Mouse (Mus musculus) large intestine, adult 2 months (tissue): ENCODE results near the gene Rbbp4. TPM values are rescaled to one million over a fixed set of nuclear protein-coding genes. Genes with fewer than 3 reads are reported as not detected.

Source experiments
- DNase-seq: peaks from one replicate; pipeline ENCODE4 v3.0.0-alpha.2; 2012; ENCODE audit warnings: low read depth, low spot score
- WGBS: fragments of 180-500 bp; shearing (Covaris S2); methylation state at CpG from one replicate; pipeline ENCODE4 v1.1.7; 2018; 5-methylcytosine and 5-hydroxymethylcytosine counted together
- polyA plus RNA-seq: library from polyadenylated mRNA; depleted of rRNA; stranded (reverse); fragments of >200 nt; gene quantifications from 2 replicates; pipeline ENCODE4 v1.2.3, GENCODE M21; 2012

Gene Rbbp4
- polyA plus RNA-seq, 1 experiment: 29.3 TPM

- 69% methylated on average over 5 of the region's 5 CpGs for WGBS
- no peak for DNase-seq
Observed at GRCm38 (mm10) chr4:129303401-129303800, 31.8 kb downstream of the Rbbp4 start.

DNA sequence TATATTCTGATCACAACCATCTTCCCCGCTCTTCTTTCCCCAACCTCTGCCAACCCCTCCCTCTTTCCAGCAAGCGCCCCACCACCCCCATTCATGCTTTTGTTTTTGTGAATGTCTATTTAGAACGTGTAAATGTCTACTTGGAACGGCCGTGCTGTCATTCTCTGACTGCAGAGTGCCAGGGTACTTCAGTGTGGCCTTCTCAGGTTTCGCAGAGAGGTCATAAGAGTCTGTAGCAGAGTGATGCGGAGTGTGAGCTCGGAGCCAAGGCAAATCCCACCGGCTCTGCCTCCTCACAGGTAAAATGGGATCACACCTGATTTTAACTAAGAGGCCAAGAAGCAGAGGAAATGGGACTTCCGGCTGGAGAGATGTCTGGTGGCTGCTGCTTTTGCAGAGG, 36.0 kb downstream of the Rbbp4 start:
- 70% methylated on average over 10 of the region's 10 CpGs for WGBS
- DNase-seq: no peak

DNA sequence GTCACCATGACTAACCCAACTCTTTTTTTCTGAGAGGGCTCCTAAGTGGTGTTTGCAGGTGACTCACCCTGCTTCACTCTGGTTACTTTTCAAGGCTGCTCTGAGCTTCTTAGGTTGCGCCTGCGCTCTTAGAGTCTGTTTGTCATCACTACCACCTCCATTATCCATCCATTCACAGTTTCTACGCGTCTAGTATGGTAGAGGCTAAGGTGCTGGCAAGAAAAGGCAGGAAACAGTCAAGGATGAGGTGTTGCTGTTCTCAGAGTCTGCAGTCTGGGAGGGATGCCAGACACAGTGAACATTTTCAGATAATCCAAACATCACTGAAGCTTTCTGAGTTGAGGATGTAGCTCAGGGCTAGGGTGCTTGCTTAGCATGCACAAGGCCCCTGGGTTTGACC, 37.4 kb downstream of the Rbbp4 start:
- DNase-seq: no peak

DNA sequence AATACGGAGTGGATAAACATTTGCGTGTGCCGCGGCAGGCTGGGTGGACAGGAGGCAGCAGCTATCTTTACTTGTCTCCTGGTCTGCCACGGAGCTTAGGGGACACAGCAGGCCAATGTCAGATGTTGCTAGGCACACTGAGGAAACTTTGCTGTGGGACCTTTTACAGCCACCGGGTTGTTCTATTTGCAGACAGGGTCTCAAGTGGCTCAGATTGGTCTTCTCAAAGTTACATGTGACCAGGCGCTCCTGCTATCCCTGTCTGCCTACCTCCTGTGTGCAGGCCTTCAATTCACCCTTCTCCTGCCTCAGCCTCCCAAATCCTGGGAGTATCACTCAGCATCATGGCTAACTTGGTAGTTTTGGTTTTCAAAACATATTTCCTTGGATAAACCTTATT, 39.1 kb downstream of the Rbbp4 start:
- DNase-seq: no peak
- WGBS: 83% methylated on average over 7 of the region's 7 CpGs

More for the DNA sequence above, 37.4 kb downstream of the Rbbp4 start:
- 75% methylated on average over 4 of the region's 4 CpGs for WGBS

DNA sequence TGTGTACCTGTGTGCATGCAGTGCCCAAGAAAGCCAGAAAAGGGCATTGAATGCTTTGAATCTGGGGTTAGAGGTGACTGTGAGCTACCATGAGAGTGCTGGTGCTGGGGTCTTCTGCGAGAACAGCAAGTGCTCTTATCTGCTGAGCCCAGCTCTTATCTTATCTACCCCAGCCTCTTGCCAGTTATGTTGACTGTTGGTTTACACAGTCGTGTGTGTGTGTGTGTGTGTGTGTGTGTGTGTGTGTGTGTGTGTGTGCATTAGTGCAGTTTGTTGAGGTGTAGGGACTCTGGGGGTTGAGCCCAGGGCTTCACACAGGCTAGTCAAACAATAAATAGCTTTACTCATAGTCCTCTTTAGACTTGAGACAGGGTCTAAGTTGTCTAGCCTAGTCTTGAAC, 40.0 kb downstream of the Rbbp4 start:
- WGBS: 43% methylated on average over 2 of the region's 2 CpGs
- DNase-seq: no peak

DNA sequence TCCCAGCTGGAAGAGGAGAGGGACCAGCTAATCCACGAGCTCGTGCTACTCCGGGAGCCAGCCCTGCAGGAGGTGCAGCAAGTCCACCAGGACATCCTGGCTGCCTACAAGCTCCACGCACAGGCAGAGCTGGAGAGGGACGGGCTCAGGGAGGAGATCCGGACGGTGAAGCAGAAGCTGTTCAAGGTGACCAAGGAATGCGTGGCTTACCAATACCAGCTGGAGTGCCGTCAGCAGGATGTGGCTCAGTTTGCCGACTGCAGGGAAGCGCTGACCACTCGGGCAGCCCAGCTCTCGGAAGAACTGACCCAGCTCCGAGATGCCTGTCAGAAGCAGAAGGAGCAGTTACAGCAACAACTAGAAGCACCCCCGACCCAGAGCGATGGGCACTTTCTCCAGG, 41.5 kb downstream of the Rbbp4 start:
- no peak for DNase-seq
- 65% methylated on average over 16 of the region's 16 CpGs for WGBS

DNA sequence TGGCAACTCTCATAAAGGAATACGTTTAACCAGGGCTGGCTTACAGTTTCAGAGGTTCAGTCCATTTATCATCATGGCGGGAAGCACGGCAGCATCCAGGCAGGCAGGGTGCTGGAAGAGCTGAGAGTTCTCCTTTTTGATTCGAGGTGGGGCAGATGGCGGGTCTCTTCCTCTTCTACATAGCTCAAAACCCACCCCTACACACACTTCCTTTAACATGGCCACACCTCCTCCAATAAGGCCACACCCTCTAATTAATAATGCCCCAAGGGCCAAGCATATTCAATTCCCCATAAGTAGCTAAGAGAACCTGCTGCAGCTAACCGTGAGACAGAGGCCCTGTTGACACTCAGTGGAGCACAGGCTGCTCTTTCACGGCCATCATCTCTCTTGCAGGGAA, 42.3 kb downstream of the Rbbp4 start:
- 86% methylated on average over 7 of the region's 7 CpGs for WGBS
- DNase-seq: no peak

DNA sequence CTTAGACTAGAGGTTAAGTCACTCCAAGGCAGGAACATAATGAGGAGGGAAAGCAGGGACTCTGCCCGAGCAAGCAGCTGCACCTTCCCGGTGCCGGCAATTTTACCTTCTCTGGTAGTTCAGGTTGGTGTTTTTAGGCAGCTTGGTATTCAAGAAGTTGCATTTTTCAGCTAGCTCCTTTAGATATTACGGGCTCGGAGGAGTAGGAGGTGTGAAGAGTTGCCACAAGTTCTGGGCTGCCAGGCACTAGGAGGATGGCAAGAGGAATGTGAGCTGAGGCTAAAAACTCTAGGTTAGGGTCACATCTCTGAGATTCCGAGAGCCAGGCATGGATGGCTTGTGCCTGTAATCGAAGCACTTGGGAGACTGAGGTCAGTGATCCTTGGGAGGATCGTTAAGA, 45.5 kb downstream of the Rbbp4 start:
- DNase-seq: no peak
- 91% methylated on average over 8 of the region's 8 CpGs for WGBS

- WGBS: 37% methylated on average over 3 of the region's 3 CpGs
Observed at GRCm38 (mm10) chr4:129288067-129288466, 47.1 kb downstream of the Rbbp4 start.

DNA sequence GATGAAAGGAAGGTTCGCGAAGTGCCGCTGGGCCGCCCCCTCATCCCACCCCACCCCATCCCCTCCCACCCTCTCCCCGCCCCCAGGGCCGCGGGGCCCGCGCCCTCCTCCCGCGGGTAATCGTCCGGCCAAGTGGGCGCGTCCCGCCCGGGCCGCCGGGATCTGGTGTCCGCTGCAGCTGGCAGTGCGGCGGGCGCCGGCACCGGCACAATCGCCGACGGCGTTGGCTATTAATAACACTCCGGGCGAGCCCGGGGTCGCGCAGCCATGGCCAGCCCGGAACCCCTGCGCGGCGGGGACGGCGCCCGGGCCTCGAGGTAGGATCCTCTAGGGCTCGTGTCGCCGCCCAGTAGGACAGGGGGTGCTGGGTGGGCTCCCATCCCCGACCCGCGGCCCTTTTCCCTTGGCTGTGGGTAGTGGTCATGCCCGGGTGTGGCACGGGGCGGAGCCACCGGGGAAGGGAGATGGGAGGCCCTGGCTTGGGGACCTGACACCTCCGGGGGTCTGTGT, 47.6 kb downstream of the Rbbp4 start, which contains the start of gene Sync:
Gene Sync (plus strand): TSS at position 146 of the 510 bp plus-strand sequence.
- DNase-seq: no peak
- 2% methylated on average over 51 of the region's 53 CpGs for WGBS

More at GRCm38 (mm10) chr4:129288067-129288466, 47.1 kb downstream of the Rbbp4 start:
- DNase-seq: no peak

DNA sequence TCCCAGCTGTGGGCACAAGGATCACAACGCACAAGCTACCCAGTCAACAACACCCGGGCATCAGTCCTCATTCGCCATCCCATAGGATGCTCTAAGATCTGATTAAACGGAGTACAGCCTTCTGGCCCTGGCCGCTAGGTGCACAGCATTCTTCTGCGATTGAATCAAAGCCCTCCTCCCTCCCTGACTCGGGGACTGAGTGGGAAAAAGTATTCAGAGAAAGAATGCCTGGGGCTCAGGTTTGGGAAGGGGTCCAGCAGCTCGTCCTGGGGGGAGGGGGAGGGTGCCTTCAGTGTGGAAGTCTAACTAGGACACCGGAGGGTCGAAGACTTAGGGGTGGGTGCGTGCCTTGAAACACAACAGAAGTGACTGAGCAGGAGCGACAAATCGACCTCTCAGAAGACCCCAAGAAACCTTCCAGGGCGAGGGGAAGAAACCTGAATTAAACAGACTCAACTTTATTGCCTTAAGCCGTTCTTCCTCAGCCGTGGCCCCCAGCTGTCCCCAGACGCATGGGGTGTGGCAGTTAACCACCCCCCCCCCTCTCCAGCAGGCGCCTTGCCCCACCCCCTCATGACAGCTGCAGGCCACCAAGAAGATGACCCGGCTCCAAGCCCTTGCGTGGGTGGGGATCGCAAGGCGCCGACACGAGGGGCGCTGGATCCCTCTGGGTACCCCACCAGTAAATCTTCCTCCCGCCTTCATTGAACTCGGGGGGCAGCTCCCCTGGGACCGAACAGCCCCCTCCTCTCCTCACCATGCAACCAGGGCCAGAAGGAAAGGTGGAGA, 48.3 kb downstream of the Rbbp4 start:
- DNase-seq: no peak
- WGBS: 2% methylated on average over 28 of the region's 28 CpGs

DNA sequence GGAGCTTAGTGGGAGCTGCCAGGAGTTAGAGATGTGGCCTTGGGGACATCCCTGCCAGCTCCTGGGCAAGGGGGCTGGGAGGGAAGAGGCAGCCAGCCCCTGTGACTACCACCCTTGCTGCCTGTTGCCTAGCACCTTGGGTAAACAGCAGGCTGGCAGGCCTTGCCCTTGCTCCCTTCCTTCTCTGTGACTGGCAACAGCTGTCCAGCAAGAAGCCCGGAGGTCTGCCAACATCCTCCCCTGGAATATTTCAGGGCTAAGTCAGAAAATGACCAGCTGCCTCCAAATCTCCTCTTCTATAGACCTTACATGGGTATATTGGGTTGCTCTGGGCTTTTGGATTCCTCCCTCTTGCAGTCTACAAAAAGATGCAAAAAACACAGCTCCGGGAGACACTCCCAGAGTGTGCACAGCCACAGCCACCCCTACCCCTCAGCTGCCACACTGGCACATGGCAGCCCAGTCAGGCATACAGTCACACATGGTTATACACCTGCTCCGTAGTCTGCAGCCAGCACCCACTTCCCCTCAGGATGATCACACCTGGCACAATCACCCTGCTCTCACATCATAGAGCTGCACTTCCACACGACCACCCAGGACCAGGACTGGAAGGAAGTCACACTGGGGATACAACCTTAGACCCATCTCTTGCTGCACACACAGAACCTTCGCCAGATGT, 49.0 kb downstream of the Rbbp4 start:
- 28% methylated on average over 5 of the region's 5 CpGs for WGBS
- no peak for DNase-seq

DNA sequence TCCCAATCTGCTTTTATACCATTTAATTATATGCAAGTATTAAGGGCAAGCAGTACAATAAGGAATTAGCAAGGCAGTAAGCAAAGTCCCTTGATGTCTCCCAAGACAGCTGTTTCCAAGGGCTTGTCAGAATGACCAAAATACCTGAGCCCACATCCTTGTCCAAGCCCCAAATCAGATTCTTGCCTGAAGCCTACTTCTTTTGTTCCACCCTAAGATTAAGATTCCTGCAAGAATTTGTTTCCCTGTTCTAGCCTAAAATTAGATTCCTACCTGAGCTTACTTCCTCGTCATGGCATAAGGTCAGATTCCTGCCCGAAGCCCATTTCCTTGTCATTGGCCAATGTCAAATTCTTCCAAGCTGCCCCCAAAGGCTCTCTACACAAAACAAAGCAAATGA, 50.5 kb downstream of the Rbbp4 start:
- WGBS: 85% methylated on average over 2 of the region's 2 CpGs
- no peak for DNase-seq

- WGBS: 92% methylated on average over 5 of the region's 5 CpGs
- DNase-seq: no peak
Observed at GRCm38 (mm10) chr4:129283226-129283625, 51.9 kb downstream of the Rbbp4 start.

DNA sequence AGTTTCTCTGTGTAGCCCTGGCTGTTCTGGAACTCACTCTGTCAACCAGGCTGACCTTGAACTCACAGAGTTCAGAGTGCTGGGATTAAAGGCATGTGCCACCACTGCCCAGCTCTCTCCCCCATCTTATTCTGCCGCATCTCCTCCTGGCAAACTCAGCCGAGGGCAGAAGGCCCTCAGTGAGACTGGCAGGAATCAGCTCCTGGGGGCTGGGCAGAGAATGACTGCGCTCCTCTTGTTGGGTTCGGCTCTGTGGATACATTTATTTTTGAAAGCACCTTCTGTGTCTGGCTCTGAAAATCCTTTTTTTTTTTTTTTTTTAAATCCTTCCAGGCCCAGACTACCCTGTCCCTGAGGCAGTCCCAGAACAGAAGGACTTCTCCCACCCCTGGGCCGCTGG, 52.4 kb downstream of the Rbbp4 start:
- DNase-seq: no peak
- WGBS: 91% methylated on average over 5 of the region's 5 CpGs

DNA sequence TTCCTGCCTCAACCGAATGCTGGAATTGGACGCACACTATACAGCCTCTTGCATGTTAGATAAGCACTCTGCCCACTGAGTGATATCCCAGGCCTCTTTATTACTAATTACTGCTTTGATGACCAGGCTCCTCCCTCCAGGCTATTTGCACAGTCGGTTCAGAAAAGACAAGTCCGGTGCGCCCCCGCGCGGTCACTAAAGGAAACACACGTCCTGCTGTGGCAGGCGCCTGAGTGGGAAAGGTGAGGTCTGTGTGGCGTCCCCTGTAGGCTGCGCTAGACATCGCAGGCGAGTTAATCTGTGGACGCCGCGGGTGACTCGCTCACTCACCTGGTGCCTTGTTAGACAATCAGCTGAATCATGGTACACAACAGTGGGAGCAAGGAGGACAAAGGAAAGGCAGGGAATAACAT, 58.7 kb downstream of the Rbbp4 start:
- WGBS: 0% methylated on average over 18 of the region's 18 CpGs
- DNase-seq: peak; percentile 91

- 21% methylated on average over 5 of the region's 5 CpGs for WGBS
- no peak for DNase-seq
Observed at GRCm38 (mm10) chr4:129272756-129273046, 62.5 kb downstream of the Rbbp4 start.

- DNase-seq: peak; percentile 98
- 15% methylated on average over 15 of the region's 15 CpGs for WGBS
Observed at GRCm38 (mm10) chr4:129271991-129272755, 63.0 kb downstream of the Rbbp4 start.

DNA sequence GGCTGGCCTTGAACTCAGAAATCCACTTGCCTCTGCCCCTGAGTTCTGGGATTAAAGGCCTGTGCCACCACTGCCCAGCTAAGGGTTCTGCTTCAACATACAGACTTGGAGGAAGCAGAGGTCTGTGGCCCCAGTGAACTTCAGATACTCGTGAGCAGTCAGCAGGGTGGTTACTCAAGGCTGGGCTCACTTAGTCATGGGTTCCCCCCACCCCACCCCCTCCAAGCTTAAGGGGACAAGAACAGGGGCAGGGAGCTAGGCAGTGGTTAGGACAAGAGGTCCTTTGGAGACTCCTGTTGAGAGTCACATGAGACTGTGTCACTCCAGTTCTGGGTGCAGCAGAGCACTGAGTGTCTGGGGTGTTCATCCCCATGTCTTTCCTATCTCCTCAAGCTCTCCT, 66.5 kb downstream of the Rbbp4 start:
- WGBS: 35% methylated on average over 1 of the region's 1 CpGs
- DNase-seq: no peak

- DNase-seq: no peak
- 93% methylated on average over 5 of the region's 5 CpGs for WGBS
Observed at GRCm38 (mm10) chr4:129266821-129267220, 68.3 kb downstream of the Rbbp4 start.
